Mouse (Mus musculus) lung, postnatal 0 days (tissue): ENCODE results near the gene Spag7. TPM values are rescaled to one million over a fixed set of nuclear protein-coding genes. Genes with fewer than 3 reads are reported as not detected.
A peak's percentile ranks its signal among the peaks of the same experiment; 100 is the strongest.

Experiments
- ATAC-seq: fragments of 200-750 bp; cut with Nextera tagmentation; 2 replicates; pipeline ENCODE4 v1.8.0; 2017; ENCODE audit warnings: moderate library complexity
- DNase-seq: peaks from one replicate; pipeline ENCODE4 v3.0.0-alpha.2; 2016; ENCODE audit warnings: low spot score
- H3K27ac ChIP-seq: fragments of 300-500 bp; sonication (generic); 2 replicates; pipeline ENCODE4 v1.5.1; 2014; ENCODE audit warnings: antibody characterized with exemption, mild to moderate bottlenecking, low read length, mixed read lengths
- H3K27me3 ChIP-seq: fragments of 300-500 bp; sonication (generic); replicated peaks from 2 replicates; pipeline ENCODE4 v1.6.1; 2014; ENCODE audit warnings: low read length, mixed read lengths; ENCODE audit not compliant: insufficient read depth
- H3K36me3 ChIP-seq: fragments of 300-500 bp; sonication (generic); 2 replicates; pipeline ENCODE4 v1.6.1; 2014; ENCODE audit warnings: low read length, mixed read lengths; ENCODE audit not compliant: insufficient read depth
- H3K4me1 ChIP-seq: fragments of 300-500 bp; sonication (generic); 2 replicates; pipeline ENCODE4 v1.6.1; 2014; ENCODE audit warnings: antibody characterized with exemption, low read depth, low read length, mixed read lengths; ENCODE audit not compliant: insufficient read depth
- H3K4me2 ChIP-seq: fragments of 300-500 bp; sonication (generic); replicated peaks from 2 replicates; pipeline ENCODE4 v1.6.1; 2014; ENCODE audit warnings: low read depth, mild to moderate bottlenecking, low read length, moderate library complexity, mixed read lengths
- H3K4me3 ChIP-seq: fragments of 300-500 bp; sonication (generic); 2 replicates; pipeline ENCODE4 v1.5.1; 2014; ENCODE audit warnings: low read depth, low read length
- H3K9ac ChIP-seq: fragments of 300-500 bp; sonication (generic); replicated peaks from 2 replicates; pipeline ENCODE4 v1.6.1; 2014; ENCODE audit warnings: low read depth, mild to moderate bottlenecking
- H3K9me3 ChIP-seq: fragments of 300-500 bp; sonication (generic); 2 replicates; pipeline ENCODE4 v1.6.1; 2016; ENCODE audit warnings: low read length, mixed read lengths
- CTCF ChIP-seq: IDR thresholded peaks from 2 replicates; pipeline ENCODE4 v1.5.1; 2016; ENCODE audit warnings: antibody characterized with exemption, mild to moderate bottlenecking
- EP300 ChIP-seq: IDR thresholded peaks from 2 replicates; pipeline ENCODE4 v1.6.1; 2016; ENCODE audit warnings: antibody characterized with exemption, mild to moderate bottlenecking, control low read depth
- WGBS: fragments of 180-500 bp; shearing (Covaris S2); extraction: QIAGEN DNeasy Blood & Tissue Kit; methylation state at CpG from one replicate; pipeline ENCODE4 v1.1.7; 2014; 5-methylcytosine and 5-hydroxymethylcytosine counted together
- polyA plus RNA-seq: library from polyadenylated mRNA; unstranded; fragments of >200 nt; fragmentation: Nextera tagmentation; extraction: Ambion mirVana; gene quantifications from 2 replicates; pipeline ENCODE4 v1.2.1, GENCODE M21; 2015

Spag7 gene
- polyA plus RNA-seq = 84.6 and 95.5 TPM in 2 replicates

GRCm38 (mm10) chr11:70668771-70669505 is at the start of gene Spag7:
Spag7 (minus strand) TSS chr11:70669416.
- peak; percentile 95 for ATAC-seq
- H3K36me3 ChIP-seq = peaks cover 16% of the 10 kb centered on the region; the same call in 1 of the 2 replicates
- H3K4me3 ChIP-seq = peak within 1 kb of the TSS; percentile 65
- H3K9me3 ChIP-seq = no peaks in the 10 kb centered on the region
- no peaks in the 10 kb centered on the region; the same call in 1 of the 2 replicates for H3K4me1 ChIP-seq
- H3K9ac ChIP-seq = peak within 1 kb of the TSS; percentile 68
- peak within 1 kb of the TSS; percentile 94 for H3K27ac ChIP-seq
- TF ChIP-seq CTCF (0 out of 2 replicates have a peak, but pooled peaks have one; percentile 7), EP300 (peak; percentile 17)
- WGBS = under 1% methylated on average over 44 of the region's 44 CpGs
- H3K27me3 ChIP-seq = no peaks in the 10 kb centered on the region
- peak within 1 kb of the TSS; percentile 97 for H3K4me2 ChIP-seq
- peak; percentile 100 for DNase-seq

GRCm38 (mm10) chr11:70718481-70718880 is 49.3 kb upstream of the Spag7 start:
- ATAC-seq = no peak
- H3K36me3 ChIP-seq = peaks cover 13% of the 10 kb centered on the region

GRCm38 (mm10) chr11:70715832-70716231 is 46.6 kb upstream of the Spag7 start:
- Histone ChIP-seq H3K27ac (no peak overlapping the region), H3K36me3 (peaks cover 19% of the 10 kb centered on the region), H3K4me3 (no peak overlapping the region), H3K4me2 (no peak overlapping the region), H3K4me1 (no peaks in the 10 kb centered on the region), H3K9me3 (no peaks in the 10 kb centered on the region), H3K27me3 (no peaks in the 10 kb centered on the region), H3K9ac (no peak overlapping the region)
- no peak for DNase-seq
- ATAC-seq = no peak
- TF ChIP-seq EP300 (no peak), CTCF (no peak)
- 89% methylated on average over 6 of the region's 6 CpGs for whole genome bisulfite sequencing

More at GRCm38 (mm10) chr11:70718481-70718880, 49.3 kb upstream of the Spag7 start:
- no peak overlapping the region for H3K27ac ChIP-seq
- H3K27me3 ChIP-seq = no peaks in the 10 kb centered on the region
- H3K4me1 ChIP-seq = no peaks in the 10 kb centered on the region
- 67% methylated on average over 5 of the region's 5 CpGs for WGBS
- TF ChIP-seq CTCF = no peak
- TF ChIP-seq EP300 = no peak
- no peak for DNase-seq
- no peak overlapping the region for H3K4me2 ChIP-seq
- no peaks in the 10 kb centered on the region for H3K9me3 ChIP-seq
- no peak overlapping the region for H3K4me3 ChIP-seq
- no peak overlapping the region for H3K9ac ChIP-seq

- no peak for TF ChIP-seq EP300
- no peak for TF ChIP-seq CTCF
- Histone ChIP-seq H3K27me3 (no peaks in the 10 kb centered on the region), H3K36me3 (peaks cover 26% of the 10 kb centered on the region), H3K9ac (no peak overlapping the region), H3K4me1 (no peaks in the 10 kb centered on the region), H3K4me3 (no peak overlapping the region), H3K4me2 (no peak overlapping the region), H3K27ac (no peak overlapping the region), H3K9me3 (no peaks in the 10 kb centered on the region)
- 79% methylated on average over 6 of the region's 6 CpGs for WGBS
- no peak for ATAC-seq
- DNase-seq = no peak
Measured at GRCm38 (mm10) chr11:70713222-70713621, 44.0 kb upstream of the Spag7 start.

- Histone ChIP-seq H3K9ac (no peak overlapping the region), H3K36me3 (peaks cover 48% of the 10 kb centered on the region), H3K4me1 (no peaks in the 10 kb centered on the region), H3K4me3 (no peak overlapping the region), H3K27me3 (no peaks in the 10 kb centered on the region), H3K9me3 (no peaks in the 10 kb centered on the region), H3K27ac (no peak overlapping the region), H3K4me2 (no peak overlapping the region)
- no peak for ATAC-seq
- TF ChIP-seq EP300 (no peak), CTCF (no peak)
- no peak for DNase-seq
- WGBS = 93% methylated on average over 10 of the region's 10 CpGs
Measured at GRCm38 (mm10) chr11:70711026-70711425, 41.8 kb upstream of the Spag7 start.

GRCm38 (mm10) chr11:70706127-70706526 is 36.9 kb upstream of the Spag7 start:
- H3K27me3 ChIP-seq = no peaks in the 10 kb centered on the region
- H3K9ac ChIP-seq = no peak overlapping the region
- WGBS = 74% methylated on average over 3 of the region's 3 CpGs
- H3K4me3 ChIP-seq = no peak overlapping the region
- no peak overlapping the region for H3K27ac ChIP-seq
- TF ChIP-seq EP300 (no peak), CTCF (no peak)
- H3K36me3 ChIP-seq = peaks cover 63% of the 10 kb centered on the region
- H3K4me1 ChIP-seq = peaks cover 15% of the 10 kb centered on the region; the same call in 1 of the 2 replicates
- no peak for ATAC-seq
- no peak overlapping the region for H3K4me2 ChIP-seq
- no peaks in the 10 kb centered on the region for H3K9me3 ChIP-seq
- no peak for DNase-seq
